Mouse (Mus musculus) G1E (cell line): ENCODE measurements around the gene Omt2a. TPM values are rescaled to one million over a fixed set of nuclear protein-coding genes. Genes with fewer than 3 reads are reported as not detected.
A peak's percentile ranks its signal among the peaks of the same experiment; 100 is the strongest.

Experiments
- ATAC-seq: 2 replicates; pipeline ENCODE4 v1.8.0; 2016; ENCODE audit warnings: mild to moderate bottlenecking; ENCODE audit not compliant: insufficient number of reproducible peaks, poor library complexity, low FRiP score, severe bottlenecking; ENCODE audit errors: extremely low read depth
- DNase-seq: peaks from one replicate; pipeline ENCODE4 v3.0.0; 2012; ENCODE audit warnings: low spot score
- H3K27me3 ChIP-seq: 2 replicates; pipeline ENCODE4 v1.6.1; 2012; ENCODE audit warnings: mild to moderate bottlenecking, low read length, inconsistent platforms; ENCODE audit not compliant: insufficient read depth
- H3K36me3 ChIP-seq: replicated peaks from 2 replicates; pipeline ENCODE3; 2012; ENCODE audit warnings: mild to moderate bottlenecking, inconsistent platforms
- H3K4me1 ChIP-seq: 2 replicates; pipeline ENCODE4 v1.6.1; 2012; ENCODE audit warnings: low read depth, low read length, inconsistent platforms, mixed read lengths; ENCODE audit not compliant: insufficient read depth
- H3K4me3 ChIP-seq: 2 replicates; pipeline ENCODE4 v1.5.1; 2012; ENCODE audit warnings: low read depth, mild to moderate bottlenecking, inconsistent platforms, low read length, moderate library complexity, mixed read lengths
- H3K9me3 ChIP-seq: replicated peaks from 2 replicates; pipeline ENCODE4 v1.6.1; 2012; ENCODE audit warnings: inconsistent platforms
- CTCF ChIP-seq: IDR thresholded peaks from 2 replicates; pipeline ENCODE4 v1.5.1; 2012; ENCODE audit warnings: low read depth, low read length, inconsistent platforms, mixed read lengths
- GATA1 ChIP-seq: IDR thresholded peaks from 2 replicates; pipeline ENCODE4 v1.6.1; 2012; ENCODE audit warnings: borderline replicate concordance, low read length, inconsistent platforms, mixed read lengths
- GATA2 ChIP-seq: IDR thresholded peaks from 2 replicates; pipeline ENCODE4 v1.6.1; 2012; ENCODE audit warnings: low read depth, low read length, inconsistent platforms, borderline replicate concordance
- POLR2AphosphoS5 ChIP-seq: IDR thresholded peaks from 2 replicates; pipeline ENCODE4 v1.6.1; 2012; ENCODE audit warnings: low read depth, low read length, inconsistent platforms; ENCODE audit not compliant: insufficient replicate concordance
- TAL1 ChIP-seq: conservative IDR thresholded peaks from 2 replicates; pipeline ENCODE4 v1.6.1; 2012; ENCODE audit warnings: low read depth, low read length, inconsistent platforms, mixed read lengths
- polyA plus RNA-seq: library from polyadenylated mRNA; stranded (reverse); fragments of >175 nt; gene quantifications from 2 replicates; pipeline ENCODE4 v1.2.3, GENCODE M21; 2012
- total RNA-seq, 2 experiments: library from RNA; stranded (forward) in 1 of 2; stranded (reverse) in 1 of 2; fragments of 200-1000 nt in 1 of 2; fragments of >200 nt in 1 of 2; fragmentation: Nextera tagmentation in 1 of 2; gene quantifications; 2 replicates each; pipeline ENCODE4 v1.2.3; 2014 to 2017

Gene Omt2a
- total RNA-seq (2014; fragmentation: Nextera tagmentation) (not detected in 2 replicates), total RNA-seq (2017) (0.11 TPM in 1 of 2 replicates, not detected in the other), polyA plus RNA-seq (not detected in 2 replicates)

DNA sequence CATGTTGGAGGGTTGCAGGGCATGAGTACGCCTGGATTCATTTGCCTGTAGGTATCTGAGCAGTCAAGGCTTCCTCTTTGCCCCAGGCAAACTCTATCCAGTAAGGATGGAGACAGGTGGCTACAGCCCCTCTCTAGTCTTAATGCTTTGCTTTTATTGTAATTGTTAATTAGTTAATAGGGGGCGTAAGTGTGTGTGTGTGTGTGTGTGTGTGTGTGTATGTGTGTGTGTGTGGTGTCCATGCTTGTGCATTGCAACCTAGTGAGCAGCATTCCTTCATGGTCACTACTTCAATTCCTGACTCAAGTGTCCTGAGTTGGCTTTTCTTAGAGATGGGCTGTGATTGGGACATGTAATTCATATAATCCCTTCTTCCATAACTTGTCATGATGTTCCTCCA is at the start of gene Omt2a:
Gene Omt2a, minus strand, starts transcription at position 101 of the 400 bp plus-strand sequence.
- DNase-seq (no peak), ATAC-seq (no peak)
- Histone ChIP-seq H3K4me1 (no peaks in the 10 kb centered on the region), H3K27me3 (no peaks in the 10 kb centered on the region), H3K4me3 (no peak within 1 kb of the TSS), H3K36me3 (no peaks in the 10 kb centered on the region), H3K9me3 (no peaks in the 10 kb centered on the region)
- no peak for TF ChIP-seq GATA2
- TF ChIP-seq CTCF, result no peak
- TF ChIP-seq GATA1, result no peak
- TF ChIP-seq POLR2AphosphoS5, result no peak
- no peak for TF ChIP-seq TAL1

DNA sequence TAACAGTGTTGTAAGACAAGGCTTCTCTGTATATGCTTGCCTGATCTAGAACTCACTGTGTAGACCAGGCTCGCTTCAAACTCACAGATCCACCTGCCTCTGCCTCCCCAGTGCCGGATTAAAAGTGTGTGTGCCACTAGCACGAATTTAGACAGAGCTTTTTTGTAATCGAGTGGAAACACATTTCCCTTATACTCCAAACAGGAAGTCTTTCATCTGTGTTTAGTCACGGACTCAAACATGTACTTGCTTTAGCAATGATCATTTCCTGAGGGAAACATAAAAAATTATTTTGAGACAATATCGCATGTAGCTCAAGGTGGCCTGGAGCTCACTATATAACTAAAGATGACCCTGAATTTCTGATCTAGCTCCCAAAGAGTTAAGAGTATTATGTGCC is 48.8 kb upstream of the Omt2a start:
- no peaks in the 10 kb centered on the region for H3K36me3 ChIP-seq
- H3K27me3 ChIP-seq, result peaks cover 3% of the 10 kb centered on the region; the same call in 1 of the 2 replicates
- H3K4me1 ChIP-seq, result no peaks in the 10 kb centered on the region
- H3K9me3 ChIP-seq, result no peaks in the 10 kb centered on the region
- ATAC-seq (no peak), DNase-seq (no peak)
- H3K4me3 ChIP-seq, result no peak overlapping the region
- TF ChIP-seq GATA1, result no peak
- TF ChIP-seq GATA2, result no peak
- no peak for TF ChIP-seq TAL1
- TF ChIP-seq CTCF, result no peak
- TF ChIP-seq POLR2AphosphoS5, result no peak

DNA sequence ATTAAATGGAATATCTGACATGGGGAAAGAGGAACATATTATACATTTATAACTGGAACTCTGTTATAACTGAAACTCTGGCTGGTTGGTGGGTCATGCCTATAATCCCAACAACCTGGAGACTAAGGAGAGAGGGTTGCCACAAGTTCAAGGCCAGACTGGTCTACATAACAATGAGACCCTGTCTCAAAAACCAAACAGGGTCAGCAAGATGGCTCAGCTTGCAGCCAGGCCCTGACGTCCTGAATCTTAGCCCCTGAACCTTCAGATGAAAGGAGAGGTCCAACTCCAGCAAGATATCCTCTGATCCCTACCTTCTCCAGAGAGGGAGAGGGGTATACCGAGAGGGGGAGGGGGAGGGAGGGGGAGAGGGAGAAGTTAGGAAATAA is 45.9 kb upstream of the Omt2a start:
- H3K9me3 ChIP-seq, result no peaks in the 10 kb centered on the region
- H3K36me3 ChIP-seq, result no peaks in the 10 kb centered on the region
- TF ChIP-seq TAL1 (no peak), GATA2 (no peak), POLR2AphosphoS5 (no peak), CTCF (no peak), GATA1 (no peak)
- no peaks in the 10 kb centered on the region for H3K4me1 ChIP-seq
- DNase-seq, result no peak
- H3K27me3 ChIP-seq, result peaks cover 3% of the 10 kb centered on the region; the same call in 1 of the 2 replicates
- ATAC-seq, result no peak
- H3K4me3 ChIP-seq, result no peak overlapping the region

DNA sequence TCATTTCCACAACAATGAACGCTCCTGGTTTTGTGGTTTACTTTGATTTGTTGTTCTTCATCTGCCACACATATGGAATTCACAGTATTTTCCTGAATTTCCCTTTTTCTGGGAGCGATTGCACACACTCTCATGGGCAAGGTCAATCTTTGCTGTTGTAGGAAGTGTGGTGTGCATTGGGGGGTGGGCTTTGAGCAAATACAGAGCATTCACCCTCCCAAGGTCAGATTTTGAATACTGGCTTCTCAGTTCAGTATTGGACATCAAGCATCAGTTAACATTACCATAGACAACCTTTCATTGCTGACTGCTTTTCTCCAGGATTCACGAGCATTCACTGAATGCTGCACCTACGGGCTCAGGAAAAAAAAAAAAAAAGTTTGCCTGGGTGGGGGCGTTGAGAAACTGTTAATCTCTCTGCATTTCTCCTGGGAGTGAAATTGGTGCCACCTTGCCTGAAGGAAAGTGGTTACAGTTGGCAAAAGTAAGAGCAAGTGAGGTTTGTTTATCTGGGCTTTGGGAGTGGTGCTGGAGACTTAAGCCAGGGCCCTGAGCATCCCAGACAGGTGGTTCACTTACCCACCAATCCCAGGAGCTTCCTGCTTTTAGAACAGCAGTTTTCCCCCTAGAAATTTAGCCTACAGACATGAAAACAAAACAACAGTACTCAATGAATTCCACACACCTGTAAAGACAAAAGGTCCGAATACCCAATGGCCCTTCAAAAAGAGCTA is 45.3 kb upstream of the Omt2a start:
- no peaks in the 10 kb centered on the region for H3K9me3 ChIP-seq
- no peaks in the 10 kb centered on the region for H3K36me3 ChIP-seq
- H3K27me3 ChIP-seq, result peaks cover 2% of the 10 kb centered on the region; the same call in 1 of the 2 replicates
- no peak for ATAC-seq
- H3K4me3 ChIP-seq, result no peak overlapping the region
- TF ChIP-seq TAL1 (no peak), GATA1 (no peak)
- H3K4me1 ChIP-seq, result no peaks in the 10 kb centered on the region
- DNase-seq, result no peak

DNA sequence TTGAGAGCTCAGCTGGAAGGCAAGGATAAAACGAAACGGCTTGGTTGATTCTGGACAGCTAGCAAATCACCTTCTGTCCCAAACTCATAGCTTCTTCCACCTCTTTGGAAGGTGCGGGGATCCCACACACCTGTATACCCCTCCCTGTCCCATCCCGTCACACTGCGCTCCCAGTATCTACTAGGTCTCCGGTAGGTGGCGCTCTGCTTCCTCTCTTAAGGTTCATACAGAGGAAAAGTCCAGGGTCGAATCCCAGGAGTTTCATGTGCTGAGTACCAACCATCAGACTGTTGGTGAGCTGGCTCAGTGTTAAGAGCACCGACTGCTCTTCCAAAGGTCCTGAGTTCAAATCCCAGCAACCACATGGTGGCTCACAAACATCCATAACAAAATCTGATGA is 43.5 kb upstream of the Omt2a start:
- Histone ChIP-seq H3K4me1 (no peaks in the 10 kb centered on the region), H3K36me3 (no peaks in the 10 kb centered on the region), H3K27me3 (0 out of 2 replicates have a peak, but pooled peaks cover 4% of the 10 kb centered on the region), H3K4me3 (no peak overlapping the region), H3K9me3 (no peaks in the 10 kb centered on the region)
- TF ChIP-seq POLR2AphosphoS5 (no peak), GATA1 (no peak), CTCF (peak; percentile 65), GATA2 (no peak)
- no peak for ATAC-seq
- peak; percentile 20 for DNase-seq

DNA sequence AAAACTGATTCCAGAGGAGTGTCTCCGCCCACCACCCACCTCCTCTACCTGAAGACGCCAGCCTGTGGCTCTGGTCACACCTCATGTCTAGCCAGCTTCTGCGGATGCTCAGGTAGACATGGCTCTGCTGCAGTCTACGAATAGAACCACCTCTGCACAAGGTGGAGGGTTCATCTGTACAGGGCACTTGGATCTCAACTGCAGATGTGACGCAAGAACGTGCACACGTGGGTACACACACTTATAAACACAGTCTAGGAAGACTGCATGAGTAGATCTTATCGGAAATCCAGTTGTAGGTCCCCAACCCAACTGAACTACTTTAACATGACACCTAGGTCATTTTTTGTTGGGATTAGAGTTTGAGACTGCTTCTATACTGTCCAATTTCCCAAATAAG is 41.0 kb upstream of the Omt2a start, which contains the start of gene Gsta2:
Gene Gsta2, minus strand, starts transcription at position 178 of the 400 bp plus-strand sequence.
- no peaks in the 10 kb centered on the region for H3K4me1 ChIP-seq
- TF ChIP-seq CTCF (no peak), GATA1 (no peak), GATA2 (no peak), TAL1 (no peak), POLR2AphosphoS5 (no peak)
- no peak for ATAC-seq
- H3K9me3 ChIP-seq, result no peaks in the 10 kb centered on the region
- H3K36me3 ChIP-seq, result no peaks in the 10 kb centered on the region
- 0 out of 2 replicates have a peak, but pooled peaks cover 6% of the 10 kb centered on the region for H3K27me3 ChIP-seq
- no peak for DNase-seq
- H3K4me3 ChIP-seq, result no peak within 1 kb of the TSS
